Mouse (Mus musculus) heart, embryonic 15.5 days (tissue): Measurements from ENCODE around the gene Zfyve26. TPM values are rescaled to one million over a fixed set of nuclear protein-coding genes. Genes with fewer than 3 reads are reported as not detected.
"Not testable (repeated sequence)": the region's sequence is repeated elsewhere in the genome, so short reads cannot be mapped to it uniquely, and the experiment has no call there.

Experiments used
- ATAC-seq: fragments of 200-750 bp; cut with Nextera tagmentation; replicated peaks from 2 replicates; pipeline ENCODE4 v1.8.0; 2017; ENCODE audit warnings: low read depth, moderate TSS enrichment; ENCODE audit not compliant: insufficient number of reproducible peaks, insufficient read depth, low FRiP score
- H3K27ac ChIP-seq: fragments of 300-500 bp; sonication (generic); 2 replicates; pipeline ENCODE4 v1.5.1; 2015; ENCODE audit warnings: mild to moderate bottlenecking, inconsistent platforms
- H3K27me3 ChIP-seq: fragments of 300-500 bp; sonication (generic); 2 replicates; pipeline ENCODE4 v1.6.1; 2015; ENCODE audit warnings: inconsistent platforms
- H3K36me3 ChIP-seq: fragments of 300-500 bp; sonication (generic); 2 replicates; pipeline ENCODE4 v1.6.1; 2015; ENCODE audit warnings: mild to moderate bottlenecking, inconsistent platforms
- H3K4me1 ChIP-seq: fragments of 300-500 bp; sonication (generic); replicated peaks from 2 replicates; pipeline ENCODE4 v1.6.1; 2015; ENCODE audit warnings: inconsistent platforms
- H3K4me2 ChIP-seq: fragments of 300-500 bp; sonication (generic); 2 replicates; pipeline ENCODE4 v1.6.1; 2015; ENCODE audit warnings: inconsistent platforms, mild to moderate bottlenecking, moderate library complexity
- H3K4me3 ChIP-seq: fragments of 300-500 bp; sonication (generic); 2 replicates; pipeline ENCODE4 v1.5.1; 2015; ENCODE audit warnings: mild to moderate bottlenecking, inconsistent platforms
- H3K9ac ChIP-seq: fragments of 300-500 bp; sonication (generic); 2 replicates; pipeline ENCODE4 v1.6.1; 2015; ENCODE audit warnings: mild to moderate bottlenecking, inconsistent platforms
- H3K9me3 ChIP-seq: fragments of 300-500 bp; sonication (generic); replicated peaks from 2 replicates; pipeline ENCODE4 v1.6.1; 2016; ENCODE audit warnings: inconsistent platforms
- WGBS: fragments of 180-500 bp; shearing (Covaris S2); methylation state at CpG from one replicate; pipeline ENCODE4 v1.1.7; 2015; ENCODE audit warnings: mixed read lengths; 5-methylcytosine and 5-hydroxymethylcytosine counted together
- polyA plus RNA-seq: library from polyadenylated mRNA; unstranded; fragments of >200 nt; fragmentation: Nextera tagmentation; extraction: Ambion mirVana; gene quantifications from 2 replicates; pipeline ENCODE4 v1.2.1, GENCODE M21; 2015

Gene Zfyve26
- polyA plus RNA-seq, 1 experiment from 2014 or later, result 8.1 TPM

DNA sequence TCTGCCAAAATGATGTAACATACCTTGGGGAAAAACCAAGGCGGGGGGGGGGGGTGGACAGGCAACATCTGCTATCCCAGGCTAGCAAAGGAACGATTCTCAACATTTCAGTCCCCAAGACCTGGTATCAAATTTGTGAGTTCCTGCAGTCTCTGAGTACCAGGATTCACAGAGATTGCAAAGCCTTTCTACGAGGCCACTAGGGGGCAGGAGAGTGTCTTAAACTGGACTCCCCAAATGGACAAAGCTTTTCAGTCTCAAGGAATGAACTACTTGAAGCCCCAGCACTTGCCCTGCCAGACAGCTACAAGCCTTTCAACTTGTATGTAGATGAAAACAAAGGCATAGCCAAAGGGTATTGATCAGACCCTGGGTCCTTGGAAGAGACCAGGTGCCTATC is 102.7 kb downstream of the Zfyve26 start:
- Histone ChIP-seq H3K27ac (no peak overlapping the region), H3K27me3 (no peaks in the 10 kb centered on the region), H3K9ac (no peak overlapping the region), H3K4me3 (no peak overlapping the region), H3K4me2 (no peak overlapping the region), H3K36me3 (no peaks in the 10 kb centered on the region), H3K9me3 (no peaks in the 10 kb centered on the region), H3K4me1 (peaks cover 13% of the 10 kb centered on the region)
- 5% methylated on average over 3 of the region's 3 CpGs for WGBS
- ATAC-seq, result no peak

DNA sequence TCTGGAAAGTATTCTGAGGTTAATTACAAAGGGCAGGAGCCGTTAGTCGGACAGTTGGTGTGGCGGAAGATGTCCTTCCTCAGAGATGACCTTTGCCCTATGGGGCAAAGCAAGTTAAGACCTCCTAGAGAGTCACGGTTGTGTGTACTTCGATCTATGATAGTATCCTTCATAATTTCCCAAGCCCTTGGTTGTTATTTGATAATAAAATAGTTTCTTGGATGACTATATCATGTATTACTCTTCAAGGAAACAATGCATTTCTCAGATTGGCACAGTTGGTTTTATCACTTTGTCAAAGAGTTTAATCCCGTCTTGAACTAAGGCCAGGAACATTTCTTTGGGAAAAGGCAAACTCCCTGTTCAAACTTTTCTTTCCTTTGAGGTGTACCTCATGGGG is 103.9 kb downstream of the Zfyve26 start, which contains the start of gene Rdh11:
Rdh11 (minus strand) TSS at position 101 of the 400 bp plus-strand sequence.
- Histone ChIP-seq H3K4me2 (peak within 1 kb of the TSS; percentile 73), H3K9ac (peak within 1 kb of the TSS; percentile 53), H3K9me3 (no peaks in the 10 kb centered on the region), H3K27me3 (no peaks in the 10 kb centered on the region), H3K36me3 (peaks cover 11% of the 10 kb centered on the region), H3K27ac (peak within 1 kb of the TSS; percentile 39; the same call in 1 of the 2 replicates), H3K4me3 (peak within 1 kb of the TSS; percentile 64), H3K4me1 (peaks cover 13% of the 10 kb centered on the region)
- 57% methylated on average over 6 of the region's 6 CpGs for WGBS
- ATAC-seq, result no peak

DNA sequence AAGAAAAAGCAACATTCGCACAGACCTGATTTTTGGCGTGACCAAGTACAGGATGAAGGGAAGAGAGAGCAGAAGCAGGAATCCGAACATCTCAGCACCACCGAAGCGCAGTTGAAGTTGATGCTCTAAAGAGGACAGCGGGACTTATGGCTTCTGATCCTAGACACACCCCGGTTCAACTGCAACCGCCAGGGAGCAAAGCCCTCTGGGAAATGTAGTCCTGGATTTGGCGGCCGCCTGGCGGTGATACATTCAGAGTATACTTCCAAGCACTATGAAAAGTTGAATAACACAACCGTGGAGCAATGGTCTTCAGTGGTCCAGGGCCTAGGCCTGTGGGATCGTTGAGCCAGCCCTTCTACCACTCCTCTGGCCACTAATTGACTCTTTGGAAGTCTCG is 104.4 kb downstream of the Zfyve26 start:
- Histone ChIP-seq H3K4me3 (peak overlapping the region; percentile 64), H3K9me3 (no peaks in the 10 kb centered on the region), H3K9ac (peak overlapping the region; percentile 53), H3K4me2 (peak overlapping the region; percentile 73), H3K27ac (peak overlapping the region; percentile 39; the same call in 1 of the 2 replicates), H3K4me1 (peaks cover 13% of the 10 kb centered on the region), H3K27me3 (no peaks in the 10 kb centered on the region), H3K36me3 (peaks cover 16% of the 10 kb centered on the region)
- 5% methylated on average over 14 of the region's 14 CpGs for WGBS
- peak; percentile 88 for ATAC-seq

GRCm38 (mm10) chr12:79190931-79191673 is 105.0 kb downstream of the Zfyve26 start:
- under 1% methylated on average over 18 of the region's 18 CpGs for WGBS
- Histone ChIP-seq H3K9ac (peak overlapping the region; percentile 53), H3K4me2 (peak overlapping the region; percentile 73), H3K27me3 (no peaks in the 10 kb centered on the region), H3K4me3 (peak overlapping the region; percentile 64), H3K9me3 (no peaks in the 10 kb centered on the region), H3K36me3 (peaks cover 22% of the 10 kb centered on the region), H3K27ac (peak overlapping the region; percentile 39; the same call in 1 of the 2 replicates), H3K4me1 (peaks cover 13% of the 10 kb centered on the region)
- peak; percentile 76; the same call in 1 of the 2 replicates for ATAC-seq

DNA sequence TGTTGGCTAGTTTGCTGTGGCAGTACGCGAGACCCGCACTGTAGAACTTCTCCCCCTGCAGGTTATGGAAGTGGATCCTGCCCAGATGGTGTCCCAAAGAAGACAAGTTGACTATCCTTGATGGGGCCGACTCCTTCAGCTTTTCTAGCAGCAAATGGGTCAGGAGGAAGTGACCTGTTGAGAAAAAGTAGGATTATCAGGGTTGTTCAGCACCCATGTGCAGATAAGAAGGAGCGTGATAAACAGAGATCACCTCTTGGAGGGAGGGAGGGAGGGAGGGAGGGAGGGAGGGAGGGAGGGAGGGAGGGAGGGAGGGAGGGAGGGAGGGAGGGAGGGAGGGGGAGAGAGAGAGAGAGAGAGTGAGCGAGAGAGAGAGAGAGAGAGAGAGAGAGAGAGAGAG is 110.9 kb downstream of the Zfyve26 start:
- H3K4me2 ChIP-seq, H3K27ac ChIP-seq, ATAC-seq, H3K4me3 ChIP-seq, H3K9ac ChIP-seq, H3K4me1 ChIP-seq, H3K9me3 ChIP-seq, H3K27me3 ChIP-seq: not testable (repeated sequence)
- peaks cover 66% of the 10 kb centered on the region for H3K36me3 ChIP-seq
- WGBS, result 84% methylated on average over 4 of the region's 6 CpGs

Other genes starting within 250 kb of the Zfyve26 start
- 12.1 and 13.7 TPM in 2 replicates for gene Pigh, start 206.7 kb downstream of the Zfyve26 start, polyA plus RNA-seq
- 0.20 and 0.61 TPM in 2 replicates for gene Arg2, start 165.5 kb downstream of the Zfyve26 start, polyA plus RNA-seq
- gene Vti1b, start 123.6 kb downstream of the Zfyve26 start, polyA plus RNA-seq, result 83.9 and 86.6 TPM in 2 replicates
- 12.8 and 15.2 TPM in 2 replicates for gene Rdh11, start 104.0 kb downstream of the Zfyve26 start, polyA plus RNA-seq
- gene Rdh12, start 87.4 kb downstream of the Zfyve26 start, polyA plus RNA-seq, result 0.67 and 1.2 TPM in 2 replicates
- gene Rad51b, start 978 bp upstream of the Zfyve26 start, polyA plus RNA-seq, result 3.3 and 4.7 TPM in 2 replicates